Mouse (Mus musculus): ENCODE results near the gene Pyroxd1. TPM values are rescaled to one million over a fixed set of nuclear protein-coding genes. Genes with fewer than 3 reads are reported as not detected.
A peak's percentile ranks its signal among the peaks of the same experiment; 100 is the strongest.

Pyroxd1 gene
- polyA plus RNA-seq, 1 experiment from 2014 or later, result 19.6 TPM

DNA sequence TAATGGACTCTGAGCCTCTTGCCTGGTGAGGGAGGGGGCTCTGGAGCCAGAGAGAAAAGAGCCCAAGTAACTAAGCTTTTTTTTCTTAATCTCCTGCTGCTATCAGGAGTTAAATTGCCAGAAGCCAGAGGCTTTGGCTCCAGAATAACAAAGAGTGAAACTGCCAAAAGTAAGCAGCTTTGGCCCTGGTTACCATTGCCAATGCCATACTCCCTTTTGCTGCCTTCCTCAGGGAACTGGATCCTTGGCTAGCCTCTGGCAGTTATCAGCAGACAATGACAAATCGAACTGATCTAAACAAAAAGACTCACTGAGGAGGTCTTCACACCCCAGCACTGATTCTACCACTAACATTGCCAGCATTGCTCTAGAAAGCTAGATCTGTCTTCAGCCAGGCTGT lies 65.7 kb downstream of the Pyroxd1 start:
- Histone ChIP-seq H3K4me2 (ENCODE audit: low read depth, low read length, severe bottlenecking) (no peak overlapping the region), H3K27ac (ENCODE audit: low read depth, low read length) (no peak overlapping the region), H3K9ac (ENCODE audit: low read length) (no peak overlapping the region), H3K4me1 (replicated peaks; ENCODE audit: control insufficient read depth, insufficient read depth, low read length) (peaks cover 2% of the 10 kb centered on the region; the same call in 1 of the 2 replicates), H3K36me3 (ENCODE audit: control insufficient read depth, insufficient read depth, low read length) (no peaks in the 10 kb centered on the region), H3K4me3 (ENCODE audit: low read depth, low read length) (no peak overlapping the region), H3K9me3 (ENCODE audit: control insufficient read depth, low read length) (no peaks in the 10 kb centered on the region), H3K27me3 (ENCODE audit: control insufficient read depth, insufficient read depth, low read length) (peaks cover 14% of the 10 kb centered on the region)
- DNase-seq (ENCODE audit: low spot score) (no peak), ATAC-seq (replicated peaks; ENCODE audit: low FRiP score) (0 out of 2 replicates have a peak, but pooled peaks have one; percentile 15)
- 7% methylated on average over 1 of the region's 1 CpGs for WGBS

Other genes with a start within 250 kb of the Pyroxd1 start
- not detected in 2 replicates for gene Slco1a6, start 137.1 kb upstream of the Pyroxd1 start, polyA plus RNA-seq (2014; fragmentation: Nextera tagmentation; extraction: Ambion mirVana)
- gene Iapp, start 47.2 kb upstream of the Pyroxd1 start, polyA plus RNA-seq (2014; fragmentation: Nextera tagmentation; extraction: Ambion mirVana), result not detected in 2 replicates
- 0.20 and 0.41 TPM in 2 replicates for gene Slco1a5, start 22.7 kb upstream of the Pyroxd1 start, polyA plus RNA-seq (2014; fragmentation: Nextera tagmentation; extraction: Ambion mirVana)
- gene Recql, start 41.4 kb downstream of the Pyroxd1 start, polyA plus RNA-seq (2014; fragmentation: Nextera tagmentation; extraction: Ambion mirVana), result 44.7 and 48.3 TPM in 2 replicates
- gene Golt1b, start 41.6 kb downstream of the Pyroxd1 start, polyA plus RNA-seq (2014; fragmentation: Nextera tagmentation; extraction: Ambion mirVana), result 104 TPM in 2 replicates
- 0.87 and 1.3 TPM in 2 replicates for gene Spx, start 67.8 kb downstream of the Pyroxd1 start, polyA plus RNA-seq (2014; fragmentation: Nextera tagmentation; extraction: Ambion mirVana)
- not detected in 2 replicates for gene Gys2, start 127.5 kb downstream of the Pyroxd1 start, polyA plus RNA-seq (2014; fragmentation: Nextera tagmentation; extraction: Ambion mirVana)
- gene Ldhb, start 162.3 kb downstream of the Pyroxd1 start, polyA plus RNA-seq (2014; fragmentation: Nextera tagmentation; extraction: Ambion mirVana), result 420 and 433 TPM in 2 replicates
- 4.0 and 5.5 TPM in 2 replicates for gene Kcnj8, start 226.0 kb downstream of the Pyroxd1 start, polyA plus RNA-seq (2014; fragmentation: Nextera tagmentation; extraction: Ambion mirVana)

Data from forebrain, embryonic 11.5 days (tissue).